Mouse (Mus musculus) mesoderm, embryonic 11.5 days (tissue): ENCODE results near the gene Dyrk1a.
A peak's percentile ranks its signal among the peaks of the same experiment; 100 is the strongest.
"Not testable (repeated sequence)": the region's sequence is repeated elsewhere in the genome, so short reads cannot be mapped to it uniquely, and the experiment has no call there.

Experiments used
- DNase-seq: peaks from one replicate; pipeline ENCODE4 v3.0.0-alpha.2; 2012; ENCODE audit warnings: low read depth, low spot score

Gene Dyrk1a

DNA sequence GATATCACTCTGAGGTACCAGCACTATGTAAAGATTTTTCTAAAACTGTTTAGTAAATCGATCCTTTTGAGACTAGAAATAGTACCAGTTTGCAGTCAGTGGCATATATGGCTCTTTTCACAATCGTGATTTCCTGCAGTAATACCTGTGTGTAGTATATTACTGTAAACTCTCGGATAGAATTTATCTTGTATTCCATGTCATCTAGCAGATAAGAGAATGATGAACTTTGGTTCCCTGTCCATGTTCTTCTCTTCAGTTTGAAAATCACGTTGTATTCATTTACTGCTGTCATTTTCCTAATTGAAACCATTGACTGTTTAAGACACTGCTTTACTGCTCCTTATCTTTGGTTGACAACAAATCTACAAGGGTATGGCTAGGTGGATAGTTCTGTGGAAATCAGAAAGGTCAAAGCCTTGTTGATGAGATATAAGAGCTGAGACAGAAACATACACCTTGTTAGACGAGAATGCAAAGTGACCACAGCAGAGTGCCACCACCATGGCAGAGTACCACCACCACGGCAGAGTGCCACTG, 62.7 kb downstream of the Dyrk1a start:
- DNase-seq, result no peak

DNA sequence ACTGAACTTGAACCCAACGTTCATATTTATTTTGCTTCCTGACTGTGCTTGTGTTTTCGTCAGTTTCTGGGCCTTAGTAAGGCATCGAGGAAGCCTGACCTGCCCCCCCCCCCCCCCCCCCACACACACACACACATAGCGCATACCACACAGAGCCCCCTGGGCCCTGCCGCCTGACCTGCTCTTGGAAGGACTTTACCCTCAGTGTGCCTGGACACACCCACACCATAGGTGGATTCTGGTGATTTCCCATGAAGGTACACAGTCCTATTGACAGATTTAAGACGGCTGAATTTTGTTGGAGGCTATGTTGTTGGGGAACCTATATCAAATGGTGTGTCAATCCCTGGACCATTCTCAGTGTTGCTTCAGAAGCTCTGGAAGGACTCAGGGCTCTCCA, 63.2 kb downstream of the Dyrk1a start:
- DNase-seq, result no peak

DNA sequence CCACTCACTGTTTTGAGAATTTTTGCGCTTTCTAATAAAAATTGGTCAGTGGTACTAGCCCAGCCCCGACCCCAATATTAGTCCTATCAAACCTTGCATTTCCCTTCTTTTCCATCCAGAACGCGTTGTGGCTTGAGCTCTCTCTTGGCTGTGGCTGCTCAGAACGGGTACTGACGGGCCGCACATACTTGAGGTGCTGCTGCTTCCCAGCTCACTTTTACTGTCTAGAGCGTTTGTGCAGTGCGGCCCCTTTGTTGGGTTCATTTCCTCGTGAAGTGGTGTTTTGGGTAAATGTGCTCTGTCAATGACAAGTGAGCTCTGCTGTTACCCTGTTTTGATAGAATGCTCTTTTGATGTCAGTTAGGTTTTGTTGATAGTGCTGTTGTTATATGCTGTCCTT, 67.6 kb downstream of the Dyrk1a start:
- DNase-seq, result no peak

DNA sequence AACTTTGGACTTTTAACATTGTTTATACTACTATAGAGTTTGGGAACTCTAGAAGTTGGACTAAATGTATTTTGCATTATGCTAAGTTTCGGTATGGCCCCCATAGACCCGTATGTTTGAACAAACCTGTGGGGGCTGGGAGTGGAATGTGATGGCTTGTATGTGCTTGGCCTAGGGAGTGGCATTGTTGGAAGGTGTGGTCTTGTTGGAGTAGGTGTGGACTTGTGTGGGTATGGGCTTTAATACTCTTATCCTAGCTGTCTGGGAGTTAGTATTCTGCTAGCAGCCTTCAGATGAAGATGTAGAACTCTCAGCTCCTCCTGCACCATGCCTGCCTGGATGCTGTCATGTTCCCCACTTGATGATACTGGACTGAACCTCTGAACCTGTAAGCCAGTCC, 72.0 kb downstream of the Dyrk1a start:
- DNase-seq, result no peak

DNA sequence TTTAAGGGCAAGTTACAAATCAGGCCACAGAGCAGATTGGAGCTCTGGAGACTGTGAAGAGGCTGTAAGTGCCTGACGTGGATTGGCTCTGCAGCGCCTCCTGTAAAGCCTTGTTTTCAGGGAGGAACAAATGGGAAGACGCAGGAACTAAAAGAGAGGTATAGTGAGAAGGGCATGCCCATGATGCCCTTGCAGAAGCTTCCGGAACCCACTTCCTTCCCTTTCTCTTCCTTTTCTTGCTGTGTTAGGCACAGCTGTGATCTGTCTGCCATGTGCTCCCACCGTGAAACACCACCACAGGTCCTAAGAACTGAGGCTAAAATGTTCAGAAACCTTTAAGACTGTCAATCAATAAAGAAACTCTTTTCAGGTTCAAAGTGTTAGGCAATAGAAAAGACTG, 77.3 kb downstream of the Dyrk1a start:
- DNase-seq, result no peak

DNA sequence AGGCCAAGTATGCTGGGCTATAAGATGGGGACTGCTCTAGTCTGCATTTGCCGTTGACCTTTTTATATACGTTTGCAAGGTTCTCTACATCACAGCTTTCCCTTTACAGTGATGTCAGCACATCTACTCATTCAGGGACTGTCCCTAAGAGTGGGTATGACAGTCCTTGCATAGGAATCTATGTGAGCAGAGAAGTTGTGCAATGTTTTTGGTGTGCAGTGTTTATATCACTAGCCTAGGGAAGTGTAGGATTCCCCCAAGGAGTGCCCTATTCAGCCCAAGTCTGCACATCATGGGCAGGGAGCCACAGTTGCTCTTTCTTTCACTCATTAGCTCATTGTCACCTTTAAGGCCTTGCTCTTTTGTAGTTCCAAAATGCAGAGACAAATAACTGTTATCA, 78.1 kb downstream of the Dyrk1a start:
- DNase-seq, result no peak

DNA sequence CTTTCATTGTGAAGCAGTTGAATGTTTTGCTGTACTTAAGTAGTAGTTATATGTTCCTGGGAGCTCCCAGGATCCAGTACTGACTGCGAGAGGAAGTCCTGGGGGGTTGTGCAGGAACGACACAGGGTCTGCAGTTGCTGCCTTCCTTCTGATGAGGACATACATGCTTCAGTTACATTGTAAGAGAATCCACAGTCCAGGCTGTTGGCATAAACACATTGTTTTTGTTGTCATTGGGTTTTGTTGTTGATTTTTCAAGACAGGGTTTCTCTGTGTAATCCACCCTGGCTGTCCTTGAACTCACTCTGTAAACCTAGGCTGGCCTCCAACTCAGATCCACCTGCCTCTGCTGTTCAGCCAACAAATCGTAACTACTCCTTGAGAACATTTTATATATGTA, 80.1 kb downstream of the Dyrk1a start:
- no peak for DNase-seq

DNA sequence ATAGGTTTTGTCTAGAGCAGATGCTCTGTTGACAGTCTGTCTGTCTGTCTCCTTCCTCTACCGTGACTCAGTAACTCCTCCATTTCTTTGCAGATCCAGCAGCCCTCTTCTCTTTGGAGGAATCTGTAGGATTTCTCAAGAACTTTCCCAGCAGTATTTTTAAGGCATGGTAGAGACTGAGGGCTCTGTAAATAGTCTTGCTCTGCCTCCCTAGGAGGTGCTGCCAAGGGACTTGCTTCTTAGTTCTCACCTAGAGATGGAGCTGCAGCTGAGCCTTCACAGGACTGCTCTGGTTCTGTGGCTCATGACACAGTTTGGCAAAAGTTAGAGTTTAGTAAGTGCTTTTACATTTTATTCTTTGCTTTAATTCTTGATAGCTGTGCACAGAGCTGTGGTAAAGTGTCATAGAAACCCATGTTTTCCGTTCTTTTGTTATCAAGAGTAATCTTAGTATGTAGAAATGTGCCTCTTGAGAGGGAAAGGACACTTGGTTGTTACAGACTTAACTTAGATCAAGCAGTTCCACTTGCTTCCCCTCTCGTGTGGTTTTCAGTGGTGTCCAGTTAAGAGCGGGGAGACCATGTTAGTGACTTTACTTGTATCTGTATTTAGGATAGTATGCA, 82.4 kb downstream of the Dyrk1a start:
- DNase-seq, result no peak

DNA sequence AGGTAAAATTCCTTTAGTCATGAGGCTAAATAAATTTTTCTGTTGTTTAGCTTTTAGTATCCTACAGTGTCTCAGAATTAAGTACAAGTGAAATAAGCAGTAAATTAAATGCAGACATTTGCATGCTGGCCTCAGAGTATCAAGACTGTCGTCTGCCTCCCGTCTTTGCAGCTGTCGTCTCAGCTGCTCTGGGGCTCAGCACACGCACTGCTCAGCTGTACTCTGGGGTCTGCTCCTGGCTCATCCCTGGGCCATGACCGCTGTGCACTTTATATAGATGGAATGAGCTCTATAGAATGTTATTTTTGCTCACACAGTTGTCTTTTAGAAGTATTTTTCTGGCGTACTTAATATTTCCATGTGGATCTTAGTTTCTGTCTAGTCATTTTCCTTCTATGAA, 85.3 kb downstream of the Dyrk1a start:
- no peak for DNase-seq

DNA sequence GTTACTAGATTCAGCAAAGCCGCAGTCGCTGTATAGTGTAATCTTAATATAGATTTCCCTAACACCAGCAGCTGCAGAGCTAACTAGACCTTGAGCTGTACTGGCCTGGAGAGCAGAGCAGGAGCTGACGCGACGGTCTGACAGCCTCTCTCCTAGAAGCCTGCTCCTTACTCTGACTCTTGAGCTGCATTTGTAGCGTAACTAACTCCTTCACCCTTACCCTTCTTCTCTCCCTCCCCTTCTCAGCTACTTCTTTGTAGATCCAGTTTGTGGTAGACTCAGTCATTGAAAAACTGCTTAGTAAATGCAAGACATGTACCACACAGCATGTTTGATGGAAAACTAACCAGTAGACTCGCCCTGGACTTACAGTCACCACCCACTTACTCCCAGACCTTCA, 87.1 kb downstream of the Dyrk1a start:
- no peak for DNase-seq

DNA sequence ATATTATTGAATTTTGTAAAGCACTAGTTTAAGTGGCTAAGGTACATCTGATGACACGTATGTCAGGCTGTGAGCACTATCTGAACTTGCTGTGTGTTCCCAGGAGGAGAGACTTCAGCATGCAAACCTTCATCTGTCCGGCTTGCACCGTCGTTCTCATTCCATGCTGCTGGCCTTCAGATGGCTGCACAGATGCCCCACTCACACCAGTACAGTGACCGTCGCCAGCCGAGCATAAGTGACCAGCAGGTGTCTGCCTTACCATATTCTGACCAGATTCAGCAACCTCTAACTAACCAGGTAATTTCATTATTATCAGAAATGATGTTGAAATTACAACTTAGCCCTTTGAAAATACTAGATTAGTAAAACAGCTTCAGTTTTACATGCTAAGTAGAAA, 89.6 kb downstream of the Dyrk1a start:
- DNase-seq, result no peak

DNA sequence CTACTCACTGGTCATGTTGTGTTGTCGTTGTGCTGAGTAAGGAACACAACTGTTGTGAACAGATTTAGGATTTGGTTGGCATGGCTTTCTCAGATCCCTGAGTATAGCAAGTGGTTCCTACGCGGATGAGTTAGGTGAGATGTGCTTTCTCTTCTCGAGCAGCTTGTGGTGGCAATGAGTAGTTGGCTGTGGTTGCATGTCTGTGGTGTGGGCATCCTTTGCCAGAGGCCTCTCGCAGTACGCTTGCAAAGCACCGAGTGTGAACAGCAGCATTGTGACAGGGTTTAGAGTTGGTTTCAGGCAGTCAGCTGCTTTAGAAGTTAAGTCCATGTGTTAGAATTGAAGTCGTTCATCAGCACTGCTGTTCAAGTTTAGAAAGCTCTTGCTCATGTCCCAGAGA, 90.4 kb downstream of the Dyrk1a start:
- no peak for DNase-seq

DNA sequence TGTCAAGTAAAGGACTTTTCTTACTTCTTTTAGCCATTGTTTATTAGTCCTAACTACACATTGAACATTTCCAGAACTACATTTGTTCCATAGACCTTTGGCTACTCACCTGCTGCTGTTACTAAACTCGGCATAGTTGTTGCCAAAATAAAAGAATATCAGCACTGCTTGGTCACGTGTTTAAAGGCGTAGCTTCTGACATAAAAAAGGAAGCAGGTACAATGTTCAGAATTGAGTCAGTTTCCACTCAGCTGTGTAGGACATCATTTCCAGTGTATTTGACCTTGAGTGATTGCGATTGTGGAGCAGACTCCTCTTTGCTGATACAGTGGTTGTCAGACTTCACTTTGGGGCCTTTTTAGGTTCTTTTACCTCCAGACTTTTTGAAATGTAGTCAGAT, 97.7 kb downstream of the Dyrk1a start:
- DNase-seq, result no peak

DNA sequence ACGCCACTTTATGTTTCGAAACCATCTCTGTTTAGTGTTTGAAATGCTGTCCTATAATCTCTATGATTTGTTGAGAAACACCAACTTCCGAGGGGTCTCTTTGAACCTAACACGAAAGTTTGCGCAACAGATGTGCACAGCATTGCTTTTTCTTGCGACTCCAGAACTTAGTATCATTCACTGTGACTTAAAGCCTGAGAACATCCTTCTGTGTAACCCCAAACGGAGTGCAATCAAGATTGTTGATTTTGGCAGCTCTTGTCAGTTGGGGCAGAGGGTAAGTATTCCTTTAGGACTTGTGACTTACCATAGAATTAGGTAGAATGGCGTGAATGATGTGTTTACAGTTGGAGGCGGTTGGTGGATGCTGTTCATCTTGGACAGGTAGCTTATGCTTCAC, 101.5 kb downstream of the Dyrk1a start:
- no peak for DNase-seq

DNA sequence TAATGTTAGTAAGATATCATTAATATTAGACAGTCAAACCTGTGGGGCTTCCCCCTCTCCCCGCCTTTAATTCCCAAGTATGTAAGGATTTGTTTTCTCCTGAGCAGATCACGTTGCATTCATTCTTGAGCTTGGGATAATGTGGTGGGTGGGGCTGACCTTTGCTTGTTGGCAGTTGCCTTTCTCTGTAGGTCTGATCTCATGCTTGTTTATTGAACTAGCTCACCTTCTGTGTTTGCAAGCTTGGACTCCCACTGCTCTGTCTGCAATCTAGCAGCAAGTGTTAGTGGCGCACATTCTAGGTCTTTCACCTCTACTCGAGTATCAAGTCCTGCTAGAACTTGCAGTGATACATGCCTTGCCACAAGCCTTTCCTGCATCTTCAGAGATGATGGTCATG, 111.1 kb downstream of the Dyrk1a start:
- no peak for DNase-seq

DNA sequence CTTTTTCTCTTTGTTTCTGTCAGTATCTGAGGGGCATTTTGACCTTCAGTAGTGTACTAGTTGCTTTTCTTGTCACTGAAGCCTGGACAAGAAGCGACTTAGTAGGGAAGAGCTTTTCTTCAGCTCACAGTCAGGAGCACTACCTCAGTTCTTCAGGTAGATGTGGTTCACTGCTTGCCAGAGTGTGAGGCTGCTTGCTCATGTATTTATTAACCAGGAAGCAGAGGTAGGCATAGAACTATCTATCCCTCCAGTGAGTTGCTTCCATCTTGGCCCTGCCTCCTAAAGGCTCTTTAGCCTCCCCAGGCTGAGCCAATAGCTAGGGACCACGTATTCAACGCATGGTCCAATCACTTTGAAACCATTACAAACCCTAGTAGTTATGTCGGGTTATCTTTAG, 112.0 kb downstream of the Dyrk1a start:
- no peak for DNase-seq

DNA sequence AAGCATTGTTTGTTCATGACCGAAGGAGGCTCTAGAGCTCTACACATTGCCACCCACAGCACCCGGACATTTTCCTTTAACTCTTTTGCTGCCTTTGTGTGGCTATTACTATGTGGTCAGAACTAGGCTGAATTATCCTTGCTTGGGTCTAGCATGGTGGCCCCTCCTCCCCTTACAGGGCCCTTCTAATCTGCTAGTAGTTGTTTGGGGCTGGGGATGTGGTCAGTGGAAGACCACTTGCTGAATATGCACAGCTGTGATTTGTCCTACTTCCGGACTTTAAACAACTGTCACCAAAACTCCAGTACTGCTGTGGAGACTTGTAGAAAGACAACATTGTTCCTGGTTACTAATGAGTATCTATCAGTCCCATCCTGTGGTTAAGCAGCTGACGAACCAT, 114.2 kb downstream of the Dyrk1a start:
- no peak for DNase-seq

DNA sequence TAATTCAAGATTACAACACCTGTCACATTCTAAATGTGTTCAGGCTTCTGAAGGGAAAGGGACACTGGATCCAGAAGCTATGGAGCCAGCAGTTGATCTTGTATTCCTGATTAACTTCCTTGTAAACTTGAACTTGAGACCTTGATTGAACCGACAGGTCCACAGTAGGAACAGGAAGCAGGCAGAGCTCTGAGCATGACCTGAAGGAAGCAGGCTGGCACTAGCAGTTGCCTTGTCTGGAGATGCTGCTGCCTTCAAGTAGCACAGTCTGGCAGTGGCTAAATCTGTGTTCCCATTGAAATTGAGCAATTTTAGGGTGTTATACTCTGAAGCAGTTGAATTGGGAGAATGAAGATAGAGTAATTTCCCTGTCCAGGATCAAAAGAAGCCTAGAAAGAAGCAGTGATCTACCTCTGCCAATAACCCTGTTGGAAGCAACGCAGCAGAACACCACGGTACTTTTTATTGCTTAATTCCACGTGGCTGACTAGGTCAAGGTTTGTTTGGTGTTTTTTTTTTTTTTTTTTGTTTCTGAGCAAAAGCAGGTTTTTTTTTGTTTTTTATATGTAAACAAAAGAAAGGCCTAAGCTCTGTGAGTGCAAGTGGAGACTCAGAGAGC, 124.0 kb downstream of the Dyrk1a start:
- no peak for DNase-seq

DNA sequence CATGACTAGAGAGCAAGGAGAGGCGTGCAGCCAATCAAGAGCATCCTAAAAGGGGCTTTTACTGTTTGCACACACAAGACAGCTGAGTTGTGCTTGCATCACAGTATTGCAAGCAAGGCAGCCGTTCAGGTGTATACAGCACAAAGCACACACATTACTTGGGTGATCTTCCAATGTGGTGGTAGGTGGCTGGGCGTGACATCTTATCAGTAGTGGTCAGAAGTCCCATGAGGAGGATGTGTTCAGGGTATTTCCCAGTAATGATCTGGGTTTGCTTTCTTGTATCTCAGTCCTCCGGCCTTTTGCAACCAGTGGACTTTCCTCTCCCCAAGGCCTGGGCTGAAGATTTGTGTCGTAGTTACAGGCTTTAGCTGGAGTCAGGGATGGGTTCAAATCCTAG, 127.7 kb downstream of the Dyrk1a start:
- DNase-seq, result no peak

DNA sequence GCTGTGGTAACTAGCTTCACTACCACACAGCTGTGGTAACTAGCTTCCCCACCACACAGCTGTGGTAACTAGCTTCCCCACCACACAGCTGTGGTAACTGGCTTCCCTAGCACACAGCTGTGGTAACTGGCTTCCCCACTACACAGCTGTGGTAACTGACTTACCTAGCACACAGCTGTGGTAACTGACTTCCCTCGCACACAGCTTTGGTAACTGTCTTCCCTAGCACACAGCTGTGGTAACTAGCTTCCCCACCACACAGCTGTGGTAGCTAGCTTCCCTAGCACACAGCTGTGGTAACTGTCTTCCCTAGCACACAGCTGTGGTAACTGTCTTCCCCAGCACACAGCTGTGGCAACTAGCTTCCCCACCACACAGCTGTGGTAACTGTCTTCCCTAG, 128.4 kb downstream of the Dyrk1a start:
- DNase-seq, result not testable (repeated sequence)

DNA sequence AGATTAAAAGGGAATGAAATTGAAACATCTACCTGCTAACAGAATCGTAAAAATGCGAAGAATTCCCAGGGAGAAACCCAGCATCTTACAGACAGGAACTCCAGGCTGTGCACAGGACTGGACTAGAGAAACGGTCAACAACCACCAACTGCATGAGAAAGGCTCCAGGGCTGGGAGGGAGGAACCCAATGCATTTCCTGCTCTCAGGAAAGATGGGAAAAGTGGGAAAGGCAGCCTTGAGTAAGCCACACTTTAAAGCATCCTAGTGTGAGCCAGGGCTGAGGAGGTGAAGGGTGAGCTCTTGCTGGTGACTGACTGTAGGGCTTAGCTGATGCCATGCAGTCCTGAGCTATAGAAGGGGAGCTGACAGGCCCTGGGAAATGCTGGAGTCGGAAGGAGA, 131.3 kb downstream of the Dyrk1a start:
- DNase-seq, result no peak

DNA sequence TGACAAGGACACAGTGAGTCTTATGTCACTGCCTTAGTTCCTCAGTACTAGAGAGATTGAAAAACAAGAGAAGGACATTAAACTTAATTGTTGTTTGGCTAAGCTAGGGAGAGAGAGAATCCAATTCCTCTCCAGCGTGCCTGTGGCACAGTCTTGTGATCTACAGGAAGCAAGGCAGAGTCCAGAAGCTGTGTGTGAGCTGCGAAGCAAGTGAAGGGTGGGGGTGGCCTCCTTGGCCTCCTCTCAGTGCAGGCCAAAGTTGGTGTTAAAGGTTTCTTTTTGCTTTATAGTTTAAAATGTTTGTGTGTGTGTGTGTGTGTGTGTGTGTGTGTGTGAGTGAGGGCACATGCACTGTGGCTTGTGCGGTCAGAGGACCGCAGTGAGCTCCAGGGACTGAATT, 132.2 kb downstream of the Dyrk1a start:
- DNase-seq, result no peak

DNA sequence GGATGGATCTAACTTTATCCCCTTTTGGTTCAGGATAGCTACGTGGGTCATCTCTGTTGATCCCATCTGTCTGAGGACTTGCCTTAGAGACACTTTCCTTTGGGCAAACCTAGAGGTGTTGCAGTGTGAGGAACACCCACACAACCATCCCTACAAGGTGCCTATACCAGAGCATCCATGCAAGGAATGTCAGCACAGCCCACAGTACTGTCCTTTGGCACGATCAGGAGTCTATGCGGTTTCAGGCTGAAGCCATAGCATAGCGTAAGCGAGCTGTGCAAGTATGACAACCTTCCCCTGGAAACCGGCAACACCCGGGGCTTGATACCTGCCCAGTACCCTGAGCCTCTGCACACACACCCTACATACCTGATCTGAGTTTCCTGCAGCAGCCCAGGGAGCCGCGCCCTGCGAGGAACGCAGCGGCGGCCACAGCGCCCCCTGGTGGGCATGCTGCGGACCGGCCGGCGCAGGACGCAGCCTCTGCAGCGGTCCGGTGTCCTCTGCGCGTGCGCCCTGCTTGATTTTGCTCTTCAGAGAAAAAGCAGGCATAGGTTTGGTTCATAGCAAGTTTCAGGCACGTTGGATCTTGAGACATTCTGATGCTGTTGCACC, 143.8 kb downstream of the Dyrk1a start:
- DNase-seq, result peak; percentile 85
